Mouse (Mus musculus) E14TG2a.4 (cell line): ENCODE measurements around the gene Cldn10.
A peak's percentile ranks its signal among the peaks of the same experiment; 100 is the strongest.

Source experiments
- H3K27me3 ChIP-seq: 2 replicates; pipeline ENCODE4 v1.6.1; 2014; ENCODE audit warnings: low read length, control low read depth; ENCODE audit not compliant: insufficient read depth
- H3K36me3 ChIP-seq: 2 replicates; pipeline ENCODE4 v1.6.1; 2014; ENCODE audit warnings: low read length, control low read depth; ENCODE audit not compliant: insufficient read depth
- H3K4me1 ChIP-seq: replicated peaks from 2 replicates; pipeline ENCODE4 v1.6.1; 2014; ENCODE audit warnings: low read depth, low read length, control low read depth
- H3K4me3 ChIP-seq: replicated peaks from 2 replicates; pipeline ENCODE4 v1.5.1; 2014; ENCODE audit warnings: mild to moderate bottlenecking, low read length
- H3K9me3 ChIP-seq: 2 replicates; pipeline ENCODE4 v1.6.1; 2014; ENCODE audit warnings: low read length, control low read depth
- CTCF ChIP-seq: conservative IDR thresholded peaks from 2 replicates; pipeline ENCODE4 v1.5.1; 2014; ENCODE audit warnings: low read length
- NANOG ChIP-seq: IDR thresholded peaks from 2 replicates; pipeline ENCODE4 v1.6.1; 2014; ENCODE audit warnings: borderline replicate concordance, low read length, mixed read lengths
- POU5F1 ChIP-seq: IDR thresholded peaks from 2 replicates; pipeline ENCODE4 v1.6.1; 2014; ENCODE audit warnings: low read length, borderline replicate concordance

The Cldn10 gene

GRCm38 (mm10) chr14:118895655-118896054, 107.9 kb downstream of the Cldn10 start:
- H3K4me3 ChIP-seq, result no peak overlapping the region
- H3K36me3 ChIP-seq, result peaks cover 27% of the 10 kb centered on the region
- H3K27me3 ChIP-seq, result no peaks in the 10 kb centered on the region
- H3K9me3 ChIP-seq, result no peaks in the 10 kb centered on the region
- H3K4me1 ChIP-seq, result no peaks in the 10 kb centered on the region
- no peak for TF ChIP-seq POU5F1
- no peak for TF ChIP-seq NANOG
- no peak for TF ChIP-seq CTCF

- Histone ChIP-seq H3K4me3 (no peak overlapping the region), H3K36me3 (peaks cover 43% of the 10 kb centered on the region), H3K9me3 (no peaks in the 10 kb centered on the region), H3K27me3 (no peaks in the 10 kb centered on the region), H3K4me1 (no peaks in the 10 kb centered on the region)
- TF ChIP-seq NANOG, result no peak
- TF ChIP-seq CTCF, result no peak
- no peak for TF ChIP-seq POU5F1
These were observed 112.2 kb downstream of the Cldn10 start for GRCm38 (mm10) chr14:118899940-118900339.

GRCm38 (mm10) chr14:118900911-118901310, 113.2 kb downstream of the Cldn10 start:
- no peak overlapping the region for H3K4me3 ChIP-seq
- TF ChIP-seq CTCF (peak; percentile 72), POU5F1 (no peak), NANOG (no peak)

GRCm38 (mm10) chr14:118903397-118903796, 115.7 kb downstream of the Cldn10 start:
- TF ChIP-seq NANOG, result no peak
- TF ChIP-seq CTCF, result no peak
- no peak for TF ChIP-seq POU5F1
- H3K4me3 ChIP-seq, result no peak overlapping the region
- H3K36me3 ChIP-seq, result peaks cover 47% of the 10 kb centered on the region
- no peaks in the 10 kb centered on the region for H3K9me3 ChIP-seq
- no peaks in the 10 kb centered on the region for H3K27me3 ChIP-seq
- H3K4me1 ChIP-seq, result no peaks in the 10 kb centered on the region

More at GRCm38 (mm10) chr14:118900911-118901310, 113.2 kb downstream of the Cldn10 start:
- H3K27me3 ChIP-seq, result no peaks in the 10 kb centered on the region
- H3K9me3 ChIP-seq, result no peaks in the 10 kb centered on the region
- H3K36me3 ChIP-seq, result peaks cover 38% of the 10 kb centered on the region
- no peaks in the 10 kb centered on the region for H3K4me1 ChIP-seq

- H3K4me1 ChIP-seq, result no peaks in the 10 kb centered on the region
- no peak overlapping the region for H3K4me3 ChIP-seq
- no peak for TF ChIP-seq CTCF
- TF ChIP-seq NANOG, result no peak
- no peak for TF ChIP-seq POU5F1
- no peaks in the 10 kb centered on the region for H3K9me3 ChIP-seq
- H3K36me3 ChIP-seq, result peaks cover 49% of the 10 kb centered on the region
- no peaks in the 10 kb centered on the region for H3K27me3 ChIP-seq
These were observed 116.3 kb downstream of the Cldn10 start for GRCm38 (mm10) chr14:118903867-118904562.

- Histone ChIP-seq H3K27me3 (no peaks in the 10 kb centered on the region), H3K9me3 (no peaks in the 10 kb centered on the region), H3K36me3 (peaks cover 58% of the 10 kb centered on the region), H3K4me3 (no peak overlapping the region), H3K4me1 (peaks cover 5% of the 10 kb centered on the region; the same call in 1 of the 2 replicates)
- TF ChIP-seq NANOG (no peak), POU5F1 (no peak), CTCF (no peak)
These were observed 119.9 kb downstream of the Cldn10 start for GRCm38 (mm10) chr14:118907592-118907991.

GRCm38 (mm10) chr14:118909872-118910271, 122.2 kb downstream of the Cldn10 start:
- Histone ChIP-seq H3K27me3 (no peaks in the 10 kb centered on the region), H3K4me1 (peaks cover 5% of the 10 kb centered on the region; the same call in 1 of the 2 replicates), H3K36me3 (peaks cover 58% of the 10 kb centered on the region), H3K4me3 (no peak overlapping the region), H3K9me3 (no peaks in the 10 kb centered on the region)
- TF ChIP-seq POU5F1, result no peak
- TF ChIP-seq NANOG, result no peak
- TF ChIP-seq CTCF, result no peak

GRCm38 (mm10) chr14:118910332-118911222, 122.9 kb downstream of the Cldn10 start:
- TF ChIP-seq NANOG (no peak), POU5F1 (no peak), CTCF (peak; percentile 44)
- Histone ChIP-seq H3K4me1 (peaks cover 5% of the 10 kb centered on the region; the same call in 1 of the 2 replicates), H3K4me3 (no peak overlapping the region)

More at GRCm38 (mm10) chr14:118910332-118911222, 122.9 kb downstream of the Cldn10 start:
- Histone ChIP-seq H3K27me3 (no peaks in the 10 kb centered on the region), H3K36me3 (peaks cover 61% of the 10 kb centered on the region), H3K9me3 (no peaks in the 10 kb centered on the region)
